Mouse (Mus musculus) ES-Bruce4 (cell line): ENCODE data around the gene Sh3bp5. TPM values are rescaled to one million over a fixed set of nuclear protein-coding genes. Genes with fewer than 3 reads are reported as not detected.

Experiments used
- H3K27ac ChIP-seq: 2 replicates; pipeline ENCODE4 v1.5.1; 2012; ENCODE audit warnings: low read length, inconsistent platforms; ENCODE audit not compliant: insufficient read depth
- H3K27me3 ChIP-seq: 2 replicates; pipeline ENCODE4 v1.6.1; 2012; ENCODE audit warnings: mild to moderate bottlenecking, low read length, inconsistent platforms; ENCODE audit not compliant: control insufficient read depth, poor library complexity, insufficient read depth, severe bottlenecking
- H3K36me3 ChIP-seq: 2 replicates; pipeline ENCODE4 v1.6.1; 2012; ENCODE audit warnings: inconsistent platforms, mild to moderate bottlenecking, low read length, moderate library complexity; ENCODE audit not compliant: control insufficient read depth, poor library complexity, insufficient read depth, severe bottlenecking
- H3K4me1 ChIP-seq: one replicate; pipeline ENCODE4 v1.8.1; 2011; ENCODE audit warnings: low read length; ENCODE audit not compliant: control insufficient read depth, insufficient read depth
- H3K4me3 ChIP-seq: 2 replicates; pipeline ENCODE4 v1.5.1; 2011; ENCODE audit warnings: low read depth, mild to moderate bottlenecking, low read length
- H3K9ac ChIP-seq: 2 replicates; pipeline ENCODE4 v1.6.1; 2012; ENCODE audit warnings: low read depth, mild to moderate bottlenecking, inconsistent platforms; ENCODE audit not compliant: poor library complexity, severe bottlenecking
- H3K9me3 ChIP-seq: replicated peaks from 2 replicates; pipeline ENCODE4 v1.6.1; 2012; ENCODE audit warnings: mild to moderate bottlenecking, low read length, inconsistent platforms; ENCODE audit not compliant: control insufficient read depth, poor library complexity, insufficient read depth, severe bottlenecking
- CTCF ChIP-seq: IDR thresholded peaks from one replicate; pipeline ENCODE4 v1.8.1; 2011; ENCODE audit warnings: low read depth, low read length
- EP300 ChIP-seq: IDR thresholded peaks from 2 replicates; pipeline ENCODE4 v1.6.1; 2011; ENCODE audit warnings: low read depth, low read length; ENCODE audit not compliant: insufficient read depth
- POLR2A ChIP-seq: IDR thresholded peaks from one replicate; pipeline ENCODE4 v1.8.1; 2011; ENCODE audit warnings: low read length; ENCODE audit not compliant: insufficient read depth
- polyA plus RNA-seq: library from polyadenylated mRNA; stranded (reverse); fragments of >200 nt; gene quantifications from 2 replicates; pipeline ENCODE4 v1.2.4, GENCODE M21; 2011; ENCODE audit warnings: low read depth; ENCODE audit not compliant: missing spikeins, insufficient read depth, insufficient read length

The Sh3bp5 gene
- polyA plus RNA-seq, 1 experiment = 8.6 TPM

GRCm38 (mm10) chr14:31448994-31449393 is 13.1 kb upstream of the Sh3bp5 start:
- Histone ChIP-seq H3K27ac (no peak overlapping the region), H3K4me1 (no peaks in the 10 kb centered on the region), H3K9ac (no peak overlapping the region), H3K4me3 (no peak overlapping the region), H3K36me3 (no peaks in the 10 kb centered on the region), H3K27me3 (no peaks in the 10 kb centered on the region), H3K9me3 (no peaks in the 10 kb centered on the region)
- no peak for TF ChIP-seq EP300
- TF ChIP-seq POLR2A = no peak
- TF ChIP-seq CTCF = no peak

GRCm38 (mm10) chr14:31443616-31444015 is 7.7 kb upstream of the Sh3bp5 start:
- Histone ChIP-seq H3K9me3 (no peaks in the 10 kb centered on the region), H3K27ac (peak overlapping the region; percentile 71), H3K9ac (no peak overlapping the region), H3K4me1 (no peaks in the 10 kb centered on the region), H3K27me3 (no peaks in the 10 kb centered on the region), H3K36me3 (no peaks in the 10 kb centered on the region), H3K4me3 (no peak overlapping the region)
- TF ChIP-seq EP300 (peak; percentile 87), POLR2A (no peak)

- Histone ChIP-seq H3K4me1 (no peaks in the 10 kb centered on the region), H3K36me3 (no peaks in the 10 kb centered on the region), H3K27ac (no peak overlapping the region), H3K9me3 (no peaks in the 10 kb centered on the region), H3K9ac (no peak overlapping the region), H3K27me3 (no peaks in the 10 kb centered on the region), H3K4me3 (no peak overlapping the region)
- TF ChIP-seq EP300 (no peak), CTCF (no peak)
Observed at GRCm38 (mm10) chr14:31440725-31441124, 4.8 kb upstream of the Sh3bp5 start.

- Histone ChIP-seq H3K27me3 (no peaks in the 10 kb centered on the region), H3K9me3 (no peaks in the 10 kb centered on the region), H3K36me3 (no peaks in the 10 kb centered on the region), H3K4me1 (no peaks in the 10 kb centered on the region), H3K27ac (no peak overlapping the region), H3K4me3 (no peak overlapping the region), H3K9ac (no peak overlapping the region)
- TF ChIP-seq POLR2A (no peak), CTCF (peak; percentile 49), EP300 (no peak)
Observed at GRCm38 (mm10) chr14:31440230-31440629, 4.4 kb upstream of the Sh3bp5 start.

- no peaks in the 10 kb centered on the region for H3K27me3 ChIP-seq
- H3K4me3 ChIP-seq = no peak overlapping the region
- no peak overlapping the region for H3K9ac ChIP-seq
- H3K9me3 ChIP-seq = no peaks in the 10 kb centered on the region
- TF ChIP-seq POLR2A = no peak
- TF ChIP-seq CTCF = no peak
- TF ChIP-seq EP300 = no peak
- no peak overlapping the region for H3K27ac ChIP-seq
- no peaks in the 10 kb centered on the region for H3K4me1 ChIP-seq
- H3K36me3 ChIP-seq = no peaks in the 10 kb centered on the region
Observed at GRCm38 (mm10) chr14:31439279-31439678, 3.4 kb upstream of the Sh3bp5 start.

GRCm38 (mm10) chr14:31437826-31438529 is 2.1 kb upstream of the Sh3bp5 start:
- H3K27ac ChIP-seq = no peak overlapping the region
- H3K36me3 ChIP-seq = no peaks in the 10 kb centered on the region
- H3K9ac ChIP-seq = no peak overlapping the region
- no peak overlapping the region for H3K4me3 ChIP-seq
- no peaks in the 10 kb centered on the region for H3K4me1 ChIP-seq
- H3K9me3 ChIP-seq = no peaks in the 10 kb centered on the region
- no peaks in the 10 kb centered on the region for H3K27me3 ChIP-seq
- TF ChIP-seq EP300 = no peak
- TF ChIP-seq POLR2A = no peak
- TF ChIP-seq CTCF = no peak
